Mouse (Mus musculus) naive thymus-derived CD4-positive, alpha-beta T cell, adult 2 months (primary cell): ENCODE measurements at regions not wholly inside any gene's neighbourhood (a gene's known extent, or its start where the extent isn't known, plus 50 kb on each side); places are given as distances from the start of the nearest gene placed in this dataset.
"Not testable (repeated sequence)": the region's sequence is repeated elsewhere in the genome, so short reads cannot be mapped to it uniquely, and the experiment has no call there.

Experiments
- DNase-seq: peaks from one replicate; pipeline ENCODE4 v3.0.0-alpha.2; 2011; ENCODE audit warnings: low read depth

- no peak for DNase-seq
Observed at GRCm38 (mm10) chr15:41920270-41920669, 1786.1 kb downstream of the 9330182O14Rik start.

- no peak for DNase-seq
Observed at GRCm38 (mm10) chr15:41936697-41937096, 1802.5 kb downstream of the 9330182O14Rik start.

DNA sequence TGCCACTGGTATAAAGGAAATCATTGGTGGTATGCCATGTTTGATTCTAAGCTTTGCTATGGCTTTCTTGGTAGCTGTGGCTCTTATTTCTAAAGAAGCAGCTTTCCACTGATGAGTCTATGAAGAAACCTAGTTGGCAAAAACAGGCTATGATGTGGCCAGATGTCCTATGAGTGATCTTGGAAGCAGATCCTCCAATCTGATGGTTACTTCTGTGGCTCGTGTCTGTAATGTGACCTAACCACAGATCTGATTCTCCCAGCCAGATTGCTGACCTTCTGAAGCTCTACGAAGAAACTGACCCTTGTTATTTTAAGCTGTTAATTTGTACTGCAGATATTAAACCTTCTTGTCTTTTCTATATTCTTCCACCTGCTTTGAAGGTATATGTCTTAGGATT is 1811.1 kb downstream of the 9330182O14Rik start:
- no peak for DNase-seq

- no peak for DNase-seq
Observed at GRCm38 (mm10) chr15:41947888-41948287, 1813.7 kb downstream of the 9330182O14Rik start.

DNA sequence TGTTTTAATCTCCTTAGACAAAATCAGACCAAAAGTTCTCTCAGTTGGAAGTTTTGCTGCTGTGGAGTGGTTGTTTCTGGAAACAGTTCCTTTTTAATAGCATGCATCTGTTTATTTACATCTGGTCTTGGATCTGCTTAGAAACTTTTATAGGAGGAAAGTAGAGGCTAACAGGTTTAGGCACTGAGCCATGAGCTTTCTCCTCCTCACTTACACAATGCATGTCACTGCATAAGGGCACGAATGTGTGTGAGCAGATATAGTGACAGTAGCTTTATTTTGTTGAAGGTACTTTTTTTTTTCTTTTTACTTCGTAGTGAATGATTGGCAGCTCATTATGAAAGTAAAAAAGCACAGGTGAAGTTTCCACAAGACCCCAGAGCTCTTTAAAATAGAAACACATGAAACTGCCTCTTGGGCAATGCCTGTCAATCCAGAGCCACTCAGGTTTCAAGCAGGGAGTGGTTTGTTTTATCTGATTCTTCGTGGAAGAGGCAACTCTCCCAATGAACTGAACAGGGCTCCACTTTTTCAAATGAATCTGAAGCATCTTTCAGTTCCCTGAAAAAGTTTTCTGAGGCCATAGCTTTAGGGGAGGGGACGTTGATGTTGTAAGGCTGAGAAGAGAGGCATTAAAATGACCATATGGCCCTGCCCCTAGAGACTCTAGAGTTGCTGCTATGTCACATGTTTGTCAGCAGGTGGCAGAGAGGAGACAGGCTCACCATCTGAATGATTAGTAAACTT is 1814.4 kb downstream of the 9330182O14Rik start:
- DNase-seq: peak; percentile 41

GRCm38 (mm10) chr15:41949094-41949461 is 1814.9 kb downstream of the 9330182O14Rik start:
- no peak for DNase-seq

DNA sequence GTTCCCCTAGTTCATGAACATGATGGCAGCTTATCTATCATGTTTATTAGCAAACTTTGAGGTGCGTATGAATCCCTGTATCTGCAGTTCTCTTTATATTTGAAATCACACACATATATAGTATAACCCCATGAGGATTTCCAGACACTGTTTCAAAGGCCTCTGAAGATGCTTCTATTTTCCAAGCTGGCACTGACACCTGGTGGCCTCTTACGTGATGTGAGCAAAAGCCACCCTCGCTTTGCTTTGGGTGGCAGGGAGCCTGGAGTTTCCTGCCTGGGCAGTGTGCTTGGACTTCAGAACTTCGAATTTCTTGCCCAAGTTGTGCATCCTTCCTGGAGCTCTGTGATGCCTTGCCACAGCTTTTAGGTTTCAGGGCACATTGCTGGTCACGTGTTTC is 1817.1 kb downstream of the 9330182O14Rik start:
- peak; percentile 38 for DNase-seq

GRCm38 (mm10) chr15:41960597-41960996 is 1826.4 kb downstream of the 9330182O14Rik start:
- no peak for DNase-seq

- no peak for DNase-seq
Observed at GRCm38 (mm10) chr15:41970877-41971276, 1836.7 kb downstream of the 9330182O14Rik start.

- DNase-seq: peak; percentile 82
Observed at GRCm38 (mm10) chr15:41973263-41973662, 1839.1 kb downstream of the 9330182O14Rik start.

DNA sequence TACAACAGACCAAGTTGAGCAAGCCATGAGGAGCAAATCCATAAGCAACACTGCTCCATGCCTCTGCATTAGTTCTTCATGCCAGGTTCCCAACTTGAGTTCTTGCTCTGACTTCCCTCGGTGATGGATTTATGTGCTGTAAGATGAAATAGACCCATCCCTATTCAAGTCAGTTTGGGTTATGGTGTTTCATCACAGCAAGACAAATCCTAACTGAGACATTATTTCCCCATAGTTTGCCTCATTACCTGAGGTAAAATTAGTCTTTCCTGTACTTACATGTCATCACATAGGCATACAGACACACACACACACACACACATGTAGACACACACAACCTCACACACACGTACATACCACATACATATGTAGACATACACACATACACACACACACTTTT is 1843.0 kb downstream of the 9330182O14Rik start:
- DNase-seq: no peak

- no peak for DNase-seq
Observed at GRCm38 (mm10) chr15:41977649-41978231, 1843.6 kb downstream of the 9330182O14Rik start.

DNA sequence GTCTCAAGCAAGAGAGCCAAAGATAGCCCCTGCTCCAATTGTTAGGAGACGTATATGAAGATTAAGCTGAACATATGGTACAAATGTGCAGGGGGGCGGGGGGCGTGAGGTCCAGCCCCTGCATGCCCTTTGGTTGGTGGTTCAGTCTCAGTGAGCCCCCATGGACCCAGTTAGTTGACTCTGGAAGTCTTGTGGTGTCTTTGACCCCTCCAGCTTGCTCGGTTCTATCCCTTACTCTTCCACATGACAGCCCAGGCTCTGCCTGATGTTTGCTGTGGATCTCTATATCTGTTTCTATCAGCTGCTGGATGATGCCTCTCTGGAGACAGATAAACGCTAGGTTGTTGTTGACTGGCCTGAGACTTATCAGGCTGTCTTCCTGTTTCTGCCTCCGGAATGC is 1849.1 kb downstream of the 9330182O14Rik start:
- DNase-seq: no peak

DNA sequence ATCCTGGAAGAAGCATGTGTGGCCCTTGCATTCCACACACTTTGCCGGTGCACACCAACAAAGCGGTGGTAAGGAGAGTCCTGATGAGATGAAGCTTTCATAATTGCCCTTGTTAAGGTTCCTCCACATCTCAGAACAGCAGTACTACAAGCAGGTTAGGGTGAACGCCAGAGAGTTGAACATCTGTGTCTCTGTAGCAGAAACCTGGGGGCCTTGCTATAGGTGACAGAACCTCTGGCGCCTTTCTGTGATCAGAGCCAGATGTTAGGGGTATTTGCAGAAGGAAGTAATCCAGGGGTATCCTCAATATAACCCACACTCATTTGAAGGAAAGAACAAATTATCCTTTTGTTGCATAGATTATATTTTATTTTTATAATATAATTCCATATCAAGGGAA is 1850.1 kb downstream of the 9330182O14Rik start:
- DNase-seq: no peak

- DNase-seq: no peak
Observed at GRCm38 (mm10) chr15:41986264-41986663, 1852.1 kb downstream of the 9330182O14Rik start.

GRCm38 (mm10) chr15:41989065-41989464 is 1854.9 kb downstream of the 9330182O14Rik start:
- DNase-seq: no peak

DNA sequence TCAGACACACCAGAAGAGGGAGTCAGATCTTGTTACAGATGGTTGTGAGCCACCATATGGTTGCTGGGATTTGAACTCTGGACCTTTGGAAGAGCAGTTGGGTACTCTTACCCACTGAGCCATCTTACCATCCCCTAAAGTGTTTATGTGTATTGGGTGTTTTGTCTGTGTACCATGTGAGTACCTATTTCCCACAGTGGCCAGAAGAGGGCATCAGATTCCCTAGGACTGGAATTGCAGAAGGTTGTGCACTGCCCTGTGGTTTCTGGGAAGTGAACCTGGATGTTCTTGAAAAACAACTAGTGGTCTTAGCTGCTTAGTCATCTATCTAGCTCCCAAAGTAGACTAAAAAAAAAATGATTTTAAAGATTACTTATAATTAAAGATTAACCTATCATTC is 1857.7 kb downstream of the 9330182O14Rik start:
- no peak for DNase-seq

GRCm38 (mm10) chr15:42032286-42032685 is 1898.1 kb downstream of the 9330182O14Rik start:
- DNase-seq: not testable (repeated sequence)

DNA sequence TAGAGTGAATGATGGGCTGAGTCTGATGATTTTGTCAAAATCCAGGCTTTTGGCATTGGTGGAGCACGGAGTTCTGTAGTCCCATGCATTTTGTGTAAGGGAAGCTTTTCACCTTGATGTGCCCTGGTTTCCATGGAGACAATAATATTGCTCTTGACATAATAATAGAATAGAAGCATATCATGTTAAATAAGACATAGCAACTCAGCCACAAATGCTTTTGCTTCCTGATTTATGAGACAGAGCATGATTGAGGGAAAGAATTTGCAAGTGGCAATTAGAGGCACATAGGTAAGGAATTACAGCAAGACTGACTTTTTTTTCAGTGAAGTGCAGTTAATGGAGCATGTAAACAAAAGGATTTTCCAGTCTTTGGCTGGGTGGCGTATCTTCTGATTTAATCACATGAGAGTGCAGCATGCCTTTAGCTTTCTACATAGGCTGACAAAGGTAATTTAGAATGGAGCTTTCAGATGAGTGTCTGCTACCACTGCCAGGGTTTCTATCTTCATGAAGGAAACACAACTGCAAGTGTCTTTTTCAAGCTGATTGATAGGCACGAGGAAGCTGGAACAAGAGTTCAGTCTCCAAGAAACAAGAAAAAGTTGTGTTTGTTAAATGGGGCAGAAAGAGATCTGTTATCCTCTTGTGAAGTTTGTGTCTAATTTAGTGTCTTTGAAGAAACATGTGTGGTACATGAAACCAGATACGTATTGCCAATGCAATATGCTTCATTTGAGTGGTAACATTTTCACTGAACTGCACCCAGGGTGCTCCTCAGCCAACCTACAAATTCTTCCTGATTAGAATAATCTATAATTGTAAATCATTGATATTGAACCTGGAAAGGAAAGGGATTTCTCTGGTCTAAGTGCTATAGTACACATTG is 1913.2 kb downstream of the 9330182O14Rik start:
- no peak for DNase-seq

DNA sequence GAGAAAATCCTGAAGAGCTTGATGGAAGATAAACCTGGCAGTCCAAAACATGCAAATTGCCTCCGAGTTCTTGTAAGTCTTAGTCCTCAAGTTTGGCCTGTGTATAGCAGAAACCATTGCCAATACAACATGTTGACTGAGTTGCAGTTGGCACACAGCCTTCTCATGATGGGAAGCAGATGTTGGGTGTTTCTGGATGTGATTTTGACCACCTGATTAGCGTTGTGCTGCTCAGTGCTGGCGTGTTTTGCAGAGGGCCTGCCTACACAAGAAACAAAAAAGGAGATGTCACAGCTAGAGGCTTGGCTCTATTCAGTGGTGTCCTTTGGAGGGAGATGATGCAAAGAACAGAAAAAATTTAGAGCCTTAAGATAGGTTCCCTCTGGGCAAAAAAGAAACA is 1922.6 kb downstream of the 9330182O14Rik start:
- DNase-seq: no peak

DNA sequence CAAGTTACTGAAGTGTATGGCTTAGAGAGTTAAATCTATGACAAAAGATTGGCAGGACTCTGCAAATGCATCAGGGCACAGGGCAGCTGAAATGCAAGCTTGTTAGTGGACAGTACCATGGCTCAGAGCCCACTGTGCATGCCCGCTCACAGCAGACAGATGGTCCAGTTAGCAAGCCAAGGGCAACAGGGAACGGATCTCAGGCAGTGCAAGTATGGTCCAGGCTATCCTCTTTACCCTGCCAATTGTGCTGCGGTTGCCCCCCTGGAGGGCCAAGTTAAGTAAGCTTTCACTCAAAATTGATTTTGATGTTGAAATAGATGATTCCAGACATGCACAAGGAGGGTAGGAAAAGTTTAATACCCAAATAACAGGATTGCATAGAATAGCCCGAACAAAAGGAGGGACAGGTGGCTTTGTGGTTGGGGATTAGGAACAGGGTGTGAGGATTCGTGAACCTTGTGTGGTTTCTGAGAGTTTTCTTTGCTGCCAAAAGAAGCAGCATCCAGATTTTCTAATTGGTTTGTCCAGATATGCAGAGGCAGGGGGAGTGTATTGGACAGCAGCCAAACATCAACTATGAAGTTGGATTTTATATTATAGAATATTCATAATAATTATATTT is 1934.2 kb downstream of the 9330182O14Rik start:
- no peak for DNase-seq

DNA sequence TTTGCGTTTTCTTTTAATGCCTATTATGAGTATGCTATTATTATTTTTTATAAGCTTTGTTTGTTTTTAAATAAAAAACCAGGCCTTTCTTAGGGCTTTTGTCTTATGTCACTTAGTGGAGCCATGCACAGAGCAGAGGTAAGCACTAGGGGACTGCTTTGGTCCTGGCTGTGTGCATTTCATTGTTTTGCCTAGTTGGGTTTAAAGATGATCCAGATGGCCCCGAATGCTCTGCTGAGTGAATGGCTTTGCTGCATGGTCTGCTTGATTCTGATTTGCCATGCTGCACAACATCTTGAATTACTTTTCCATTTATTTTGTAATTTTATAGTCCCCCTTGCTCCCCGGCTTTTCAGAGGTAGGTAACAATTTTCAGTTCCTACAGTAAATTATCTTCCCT is 1934.9 kb downstream of the 9330182O14Rik start:
- no peak for DNase-seq
